Mouse (Mus musculus) urinary bladder, adult 18-20 months (tissue): ENCODE data around the gene Rcl1.

ENCODE experiments used
- DNase-seq, 2 experiments: peaks; one replicate each; pipeline ENCODE4 v3.0.0; 2022; ENCODE audit warnings: low spot score in 2 of 2, mixed read lengths in 2 of 2

The Rcl1 gene

GRCm38 (mm10) chr19:29112662-29113061 lies 11.5 kb downstream of the Rcl1 start:
- DNase-seq: peak in 1 of 2 experiments; percentile 13

DNA sequence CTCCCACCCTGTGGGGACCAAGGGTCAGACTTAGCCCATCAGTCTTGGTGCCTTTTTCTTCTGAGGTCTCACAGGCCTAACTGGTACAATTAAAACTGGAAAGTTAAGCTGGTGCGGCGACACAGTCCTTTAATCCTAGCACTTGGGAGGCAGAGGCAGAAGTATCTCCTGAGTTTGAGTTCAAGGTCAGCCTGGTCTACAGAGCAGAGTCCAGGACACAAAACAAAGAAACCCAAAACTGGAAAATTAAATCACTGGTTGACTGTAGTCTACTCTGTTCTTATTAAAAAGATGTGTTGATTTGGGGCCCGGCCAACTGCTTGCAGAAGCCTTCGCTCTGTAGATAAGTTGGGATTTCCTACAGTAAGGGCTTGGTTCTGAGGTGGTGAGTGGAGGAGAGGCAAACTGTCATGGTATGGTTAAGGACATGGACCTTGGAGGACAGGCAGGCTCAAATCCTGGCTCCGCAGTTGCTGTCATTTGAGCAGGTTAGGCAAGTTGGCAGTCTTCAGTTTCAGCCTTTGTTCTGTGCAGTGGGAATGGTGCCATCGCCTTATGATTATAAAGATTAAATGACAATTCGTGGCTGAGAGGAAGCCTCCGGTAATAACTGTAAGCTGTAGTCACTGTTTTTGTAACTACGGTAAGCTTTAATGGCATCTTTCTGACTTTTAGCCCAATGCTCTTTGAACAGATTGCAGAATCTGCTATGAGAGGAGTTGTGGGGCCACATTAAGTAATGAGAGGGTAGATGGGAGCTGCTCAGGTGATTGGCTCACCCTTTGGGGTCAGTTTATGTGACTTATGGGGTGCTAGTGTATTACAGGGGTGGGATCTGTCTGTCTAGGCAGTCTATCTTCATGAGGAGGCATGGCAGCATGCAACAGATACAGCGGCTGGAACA lies 12.8 kb downstream of the Rcl1 start:
- no peak for DNase-seq

- DNase-seq: no peak
These were observed 15.6 kb downstream of the Rcl1 start for GRCm38 (mm10) chr19:29116796-29117195.

- DNase-seq: no peak
These were observed 17.0 kb downstream of the Rcl1 start for GRCm38 (mm10) chr19:29118196-29118595.

GRCm38 (mm10) chr19:29120311-29120710 lies 19.1 kb downstream of the Rcl1 start:
- no peak for DNase-seq

DNA sequence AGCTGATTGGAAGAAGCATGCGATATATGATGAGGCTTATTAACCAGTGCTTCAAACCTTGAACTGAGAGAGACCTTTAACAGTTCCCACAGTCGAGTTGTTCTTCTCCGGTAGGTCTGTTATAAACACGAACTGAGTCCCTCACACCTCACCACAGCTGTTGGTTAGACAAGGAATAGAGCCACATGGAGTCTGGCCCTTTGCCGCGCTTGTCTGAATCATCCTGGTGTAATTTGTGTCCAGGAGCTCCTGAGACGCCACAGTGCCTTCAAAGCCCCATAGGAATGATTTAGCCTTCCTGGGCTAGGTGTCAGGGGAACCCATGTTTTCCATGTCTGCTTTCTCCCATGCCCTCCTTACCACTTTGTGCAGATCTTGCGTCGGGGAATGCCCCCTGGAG lies 20.2 kb downstream of the Rcl1 start:
- no peak for DNase-seq

DNA sequence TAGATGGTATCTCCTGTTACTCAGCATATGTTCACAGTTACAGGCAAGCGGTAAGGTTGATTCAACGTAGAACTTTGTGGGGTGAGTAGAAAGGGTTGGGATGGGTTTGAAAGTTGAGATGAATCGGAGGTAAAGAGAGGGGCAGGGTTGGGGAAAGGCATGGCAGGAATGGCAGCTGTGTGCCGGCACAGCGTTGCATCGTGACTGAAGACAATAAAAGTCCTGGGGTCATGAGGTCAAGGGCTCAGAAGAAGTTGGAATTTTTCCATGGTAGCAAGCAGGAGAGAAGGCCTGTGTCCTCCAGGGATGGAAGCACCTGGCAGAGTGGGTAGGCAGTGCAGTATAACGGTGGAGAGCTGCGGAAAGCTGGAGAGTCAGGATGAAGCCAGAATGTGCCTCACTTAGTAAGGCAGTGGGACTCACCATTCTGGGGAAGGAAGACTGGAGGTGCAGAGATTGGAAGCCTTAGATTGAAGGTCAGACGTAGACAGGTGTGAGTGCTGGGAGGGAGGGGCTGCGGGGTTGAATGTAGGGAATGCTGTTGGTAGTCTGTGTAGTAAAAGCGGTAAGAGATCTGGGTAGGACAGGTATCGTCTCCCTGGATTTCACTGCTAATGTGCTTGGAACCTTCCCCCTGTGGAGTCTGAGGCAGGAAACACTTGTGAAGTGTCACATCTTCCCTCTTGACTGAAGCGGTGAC lies 23.9 kb downstream of the Rcl1 start:
- no peak for DNase-seq

- no peak for DNase-seq
These were observed 25.3 kb downstream of the Rcl1 start for GRCm38 (mm10) chr19:29126347-29127015.

GRCm38 (mm10) chr19:29127331-29127730 lies 26.2 kb downstream of the Rcl1 start:
- no peak for DNase-seq

DNA sequence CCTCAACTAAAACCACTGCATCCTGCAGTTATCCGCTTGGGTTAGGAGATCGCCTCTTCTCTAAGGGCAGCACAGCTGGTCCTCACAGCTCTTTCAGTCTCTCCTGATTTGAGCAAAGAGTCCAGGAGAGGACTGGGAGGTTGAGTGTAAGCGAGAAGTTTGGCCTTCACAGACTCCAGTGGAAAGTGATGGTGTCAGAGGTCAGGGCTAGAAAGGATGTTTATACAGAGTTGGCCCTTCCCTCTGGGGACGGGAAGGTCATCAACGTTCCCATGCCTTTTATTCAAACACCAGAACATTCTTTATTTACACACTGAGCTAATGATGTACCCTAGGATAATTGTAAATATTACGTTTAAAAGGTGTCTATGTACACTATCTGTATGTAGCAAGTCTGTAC lies 27.0 kb downstream of the Rcl1 start:
- no peak for DNase-seq

- DNase-seq: no peak
These were observed 28.4 kb downstream of the Rcl1 start for GRCm38 (mm10) chr19:29129551-29129950.

GRCm38 (mm10) chr19:29131171-29131570 lies 30.0 kb downstream of the Rcl1 start:
- DNase-seq: no peak

- no peak for DNase-seq
These were observed 33.1 kb downstream of the Rcl1 start for GRCm38 (mm10) chr19:29134293-29134692.

DNA sequence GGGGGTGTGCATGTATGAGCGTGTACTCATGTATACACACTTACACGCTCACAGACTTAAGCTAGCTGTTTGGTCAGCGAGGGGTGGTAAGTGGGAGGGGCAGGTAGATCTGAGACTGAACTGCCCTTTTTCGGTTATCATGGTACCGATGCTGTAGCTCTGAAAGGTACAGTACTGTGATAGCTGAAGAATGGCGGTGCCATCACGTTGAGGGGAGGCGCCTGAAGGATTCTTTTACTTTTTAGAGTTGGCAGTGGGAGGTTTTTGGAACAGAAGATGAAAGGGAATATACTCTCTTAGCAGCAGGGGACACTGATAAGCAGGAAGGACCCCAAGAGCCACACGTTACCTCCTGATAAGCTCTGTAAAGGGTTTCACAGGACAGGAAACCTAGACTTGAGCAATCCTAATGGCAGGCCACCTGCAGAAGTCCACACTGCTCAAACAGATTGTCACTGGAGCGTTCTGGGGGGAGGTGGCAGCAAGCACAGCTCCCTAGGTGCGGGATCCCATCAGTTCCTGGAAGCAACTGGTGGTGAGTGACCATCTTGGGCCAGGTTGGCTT lies 34.1 kb downstream of the Rcl1 start:
- no peak for DNase-seq

- no peak for DNase-seq
These were observed 37.5 kb downstream of the Rcl1 start for GRCm38 (mm10) chr19:29138546-29139270.

- DNase-seq: no peak
These were observed 38.7 kb downstream of the Rcl1 start for GRCm38 (mm10) chr19:29139699-29140456.

GRCm38 (mm10) chr19:29140933-29141332 lies 39.8 kb downstream of the Rcl1 start:
- DNase-seq: no peak

DNA sequence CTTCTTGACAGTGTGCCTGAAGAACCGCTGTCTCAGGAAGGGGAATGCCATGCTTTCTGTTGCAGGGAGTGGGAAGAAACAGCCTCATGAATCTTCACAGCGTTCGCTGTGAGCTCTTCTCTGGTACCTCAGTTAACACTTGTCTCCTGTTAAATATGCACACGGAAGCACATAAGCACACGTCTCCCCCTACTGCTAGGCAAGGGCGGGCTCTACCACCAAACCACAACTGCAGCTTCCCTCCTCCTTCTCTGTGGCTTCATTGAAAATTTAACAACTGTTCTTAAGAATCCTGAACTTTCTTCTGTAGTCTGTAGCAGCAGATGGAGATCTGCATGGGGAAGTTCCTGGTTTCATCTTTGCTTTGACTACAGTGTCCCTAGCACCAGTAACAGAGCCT lies 41.1 kb downstream of the Rcl1 start:
- no peak for DNase-seq

DNA sequence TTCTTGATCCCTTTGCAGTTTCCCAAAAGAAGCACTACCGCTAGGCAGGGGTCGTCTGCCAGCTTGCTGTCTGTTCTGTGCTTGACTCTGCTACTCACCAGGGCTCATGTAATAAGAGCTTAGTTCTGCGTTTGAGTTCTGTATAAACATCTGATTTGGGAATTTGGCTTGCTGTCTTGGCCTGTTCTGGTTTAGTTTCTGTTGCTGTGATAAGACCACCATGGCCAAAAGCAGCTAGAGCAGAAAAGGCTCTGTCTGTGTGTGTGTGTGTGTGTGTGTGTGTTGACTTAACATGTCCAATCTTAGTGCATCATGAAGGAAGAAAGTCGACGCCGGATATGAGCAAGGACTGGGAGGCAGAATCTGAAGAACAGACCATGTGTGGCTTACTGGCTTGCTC lies 44.2 kb downstream of the Rcl1 start:
- no peak for DNase-seq

GRCm38 (mm10) chr19:29146820-29147219 lies 45.6 kb downstream of the Rcl1 start:
- no peak for DNase-seq

DNA sequence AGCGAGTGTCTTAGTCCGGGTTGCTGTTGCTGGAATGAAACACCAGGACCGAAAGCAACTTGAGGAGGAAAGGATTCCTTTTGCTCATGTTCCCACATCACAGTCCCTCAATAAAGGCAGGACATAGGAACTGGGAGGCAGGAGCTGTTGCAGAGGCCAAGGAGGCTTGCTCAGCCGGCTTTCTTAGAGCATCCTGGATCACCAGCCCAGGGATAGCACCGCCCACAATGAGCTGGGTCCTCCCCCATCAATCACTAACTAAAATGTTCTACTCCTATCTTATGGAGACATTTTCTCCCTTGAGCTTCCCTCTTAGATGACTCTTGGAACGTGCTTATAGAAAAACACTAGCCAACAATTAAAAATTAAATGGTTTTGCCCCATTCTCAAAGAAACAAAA lies 48.4 kb downstream of the Rcl1 start:
- DNase-seq: no peak
